Mouse (Mus musculus) liver, adult 2 months (tissue): ENCODE data around the gene Ifitm1.

Experiments
- CTCF ChIP-seq: fragments of 200-500 bp; IDR thresholded peaks from 2 replicates; pipeline ENCODE4 v1.5.1; 2011; ENCODE audit warnings: low read depth, low read length, control low read depth
- POLR2A ChIP-seq: fragments of 200-500 bp; IDR thresholded peaks from 2 replicates; pipeline ENCODE4 v1.6.1; 2011; ENCODE audit warnings: low read length, control low read depth; ENCODE audit not compliant: insufficient read depth; ENCODE audit errors: extremely low read depth

DNA sequence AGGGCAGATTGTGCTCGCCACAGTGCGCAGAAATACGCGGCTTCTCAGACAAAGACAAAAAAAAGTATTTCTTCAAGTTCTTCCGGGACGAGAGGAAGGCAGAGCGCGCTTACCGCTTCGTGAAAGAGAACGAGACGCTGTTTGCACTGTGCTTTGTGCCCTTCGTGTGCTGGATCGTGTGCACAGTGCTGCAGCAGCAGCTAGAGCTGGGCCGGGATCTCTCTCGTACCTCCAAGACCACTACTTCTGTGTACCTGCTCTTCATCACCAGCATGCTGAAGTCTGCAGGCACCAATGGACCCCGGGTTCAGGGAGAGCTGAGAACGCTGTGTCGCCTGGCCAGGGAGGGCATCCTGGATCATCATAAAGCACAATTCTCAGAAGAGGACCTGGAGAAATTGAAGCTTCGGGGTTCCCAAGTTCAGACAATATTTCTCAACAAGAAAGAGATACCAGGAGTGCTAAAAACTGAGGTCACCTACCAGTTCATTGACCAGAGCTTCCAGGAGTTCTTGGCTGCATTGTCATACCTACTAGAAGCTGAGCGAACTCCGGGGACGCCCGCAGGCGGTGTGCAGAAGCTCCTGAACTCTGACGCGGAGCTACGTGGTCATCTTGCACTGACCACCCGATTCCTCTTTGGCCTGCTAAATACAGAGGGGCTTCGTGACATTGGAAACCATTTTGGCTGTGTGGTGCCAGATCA, 43.8 kb upstream of the Ifitm1 start:
- TF ChIP-seq POLR2A = no peak
- TF ChIP-seq CTCF = no peak
